In genomic region chr1:57607026-57607425, GRCm38 (mm10) we compare ENCODE assay signal across 31 mouse cellular contexts.
A peak's percentile ranks its signal among the peaks of the same experiment; 100 is the strongest.
DNase-seq lines count a peak whose midpoint lies in the region; ATAC-seq lines count a peak whose summit lies in the region.
"Had no signal": no experiment of that assay in that cellular context is flagged by ENCODE, and none has a peak within 500 bp of the region (broad histone marks: within the 10 kb centered on the region; RNA-seq: fewer than 3 reads in every experiment).

No protein-coding gene starts in this region.

- no peaks in the 10 kb centered on the region for H3K4me1 ChIP-seq in liver, embryonic 12.5 days
- H3K4me1 ChIP-seq: intestine, embryonic 15.5 days; megakaryocyte, embryonic 14.5 days had no signal

- no peak overlapping the region for H3K9ac ChIP-seq in liver, embryonic 12.5 days
- H3K9ac ChIP-seq: embryonic facial prominence, embryonic 13.5 days; heart, embryonic 15.5 days; hindbrain, embryonic 12.5 days; intestine, embryonic 15.5 days; liver, postnatal 0 days; midbrain, embryonic 13.5 days; neural tube, embryonic 13.5 days had no signal

- no peaks in the 10 kb centered on the region for H3K9me3 ChIP-seq in liver, embryonic 12.5 days (replicated peaks)
- H3K9me3 ChIP-seq: embryonic facial prominence, embryonic 13.5 days; heart, embryonic 10.5 days; heart, embryonic 15.5 days; hindbrain, embryonic 12.5 days; intestine, embryonic 15.5 days; midbrain, embryonic 13.5 days; neural tube, embryonic 13.5 days had no signal

- H3K27me3 ChIP-seq in liver, embryonic 12.5 days (replicated peaks), result no peaks in the 10 kb centered on the region
- H3K27me3 ChIP-seq: embryonic facial prominence, embryonic 13.5 days; heart, embryonic 15.5 days; hindbrain, embryonic 12.5 days; intestine, embryonic 15.5 days; megakaryocyte, embryonic 14.5 days; midbrain, embryonic 13.5 days; neural tube, embryonic 13.5 days had no signal

- no peak for ATAC-seq in liver, embryonic 12.5 days
- no peak for ATAC-seq in erythroblast, adult 5-6 weeks (replicated peaks; ENCODE audit: low FRiP score, poor library complexity, severe bottlenecking)
- ATAC-seq: hindbrain, postnatal 0 days; intestine, embryonic 15.5 days; liver, postnatal 0 days; midbrain, embryonic 13.5 days had no signal

- no peaks in the 10 kb centered on the region for H3K36me3 ChIP-seq in liver, embryonic 12.5 days
- H3K36me3 ChIP-seq: embryonic facial prominence, embryonic 13.5 days; heart, embryonic 10.5 days; heart, embryonic 15.5 days; hindbrain, embryonic 12.5 days; intestine, embryonic 15.5 days; midbrain, embryonic 13.5 days; neural tube, embryonic 13.5 days had no signal

- DNase-seq in heart, adult 11 months, result peak; percentile 16
- no peak for DNase-seq in heart, postnatal 4 days
- peak; percentile 52 for DNase-seq in right cerebral cortex, adult 18-20 months
- DNase-seq in right cerebral cortex, postnatal 10 days (ENCODE audit: low spot score in 2 of 2), result no peak
- DNase-seq in ZHBTc4 (ENCODE audit: low read depth, low spot score), result peak; percentile 81
- DNase-seq in right cerebral cortex, postnatal 14 days, result peak; percentile 12
- DNase-seq: adrenal gland, postnatal 10 days; cerebellum, adult 11 months; cerebellum, adult 9-10 months; cerebellum, postnatal 36 days; embryo, embryonic 11 days; gastrocnemius, postnatal 10 days; kidney, adult 2 months; kidney, postnatal 10 days; layer of hippocampus, adult 9-11 months; left cerebral cortex, postnatal 4 days; liver, postnatal 0 days; lung, postnatal 36 days; thymus, postnatal 4 days had no signal

- no peak overlapping the region for H3K27ac ChIP-seq in liver, embryonic 12.5 days
- H3K27ac ChIP-seq: embryonic facial prominence, embryonic 13.5 days; heart, embryonic 10.5 days; heart, embryonic 15.5 days; hindbrain, embryonic 12.5 days; hindbrain, postnatal 0 days; intestine, embryonic 15.5 days; midbrain, embryonic 13.5 days; neural tube, embryonic 13.5 days had no signal

- no peak overlapping the region for H3K4me3 ChIP-seq in liver, embryonic 12.5 days
- H3K4me3 ChIP-seq: embryonic facial prominence, embryonic 13.5 days; heart, embryonic 10.5 days; heart, embryonic 15.5 days; hindbrain, embryonic 12.5 days; intestine, embryonic 15.5 days; megakaryocyte, embryonic 14.5 days; midbrain, embryonic 13.5 days; neural tube, embryonic 13.5 days had no signal

- H3K4me2 ChIP-seq in liver, embryonic 12.5 days, result no peak overlapping the region
- H3K4me2 ChIP-seq: embryonic facial prominence, embryonic 13.5 days; heart, embryonic 15.5 days; hindbrain, embryonic 12.5 days; intestine, embryonic 15.5 days; liver, embryonic 11.5 days; midbrain, embryonic 13.5 days; neural tube, embryonic 13.5 days had no signal

- 56% methylated on average over 8 of the region's 8 CpGs for WGBS in liver, embryonic 12.5 days (ENCODE audit: insufficient replicate concordance)

Comparison
In these comparisons a context has a peak if more than half of its experiments do, and no peak if none do; other contexts are left out.
1. DNase-seq: peak in heart, adult 11 months (single experiment), right cerebral cortex, adult 18-20 months (single experiment), ZHBTc4 (single experiment) and right cerebral cortex, postnatal 14 days (single experiment); none in heart, postnatal 4 days (single experiment) and right cerebral cortex, postnatal 10 days (0 of 2).